Mouse (Mus musculus) bone marrow, adult 2 months (tissue): Measurements from ENCODE around the gene Sh3glb1.

Experiments
- CTCF ChIP-seq: fragments of 200-500 bp; IDR thresholded peaks from 2 replicates; pipeline ENCODE4 v1.5.1; 2011; ENCODE audit warnings: low read length, control low read depth; ENCODE audit not compliant: control insufficient read depth, insufficient read depth
- POLR2A ChIP-seq: fragments of 200-500 bp; IDR thresholded peaks from 2 replicates; pipeline ENCODE4 v1.6.1; 2011; ENCODE audit warnings: low read depth, mild to moderate bottlenecking, control low read depth, low read length, borderline replicate concordance; ENCODE audit not compliant: control insufficient read depth

DNA sequence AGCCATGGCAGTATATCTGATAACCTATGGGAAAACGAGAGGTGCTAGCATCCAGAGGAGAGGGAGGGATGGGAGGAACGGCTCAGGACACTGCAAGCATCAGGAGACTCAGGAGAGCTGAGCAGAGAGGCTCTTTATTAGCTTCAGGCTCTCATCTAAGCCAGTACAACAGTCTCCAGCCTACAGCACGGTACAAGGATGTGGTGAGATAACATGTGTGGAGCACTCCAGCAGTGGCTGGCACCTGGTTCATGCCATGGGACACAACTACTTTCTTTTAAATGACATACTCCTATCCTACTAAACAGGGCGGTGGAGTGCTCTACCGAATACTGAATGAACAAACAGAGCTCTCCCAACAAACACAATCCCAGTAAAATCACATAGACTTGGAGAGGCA is 38.6 kb downstream of the Sh3glb1 start:
- TF ChIP-seq CTCF (no peak), POLR2A (no peak)
